Mouse (Mus musculus) embryonic fibroblast, embryonic 13.5 days (primary cell): ENCODE measurements around the gene Unc45a. TPM values are rescaled to one million over a fixed set of nuclear protein-coding genes. Genes with fewer than 3 reads are reported as not detected.
A peak's percentile ranks its signal among the peaks of the same experiment; 100 is the strongest.

ENCODE experiments used
- H3K27ac ChIP-seq: 2 replicates; pipeline ENCODE4 v1.5.1; 2012; ENCODE audit warnings: low read length, control low read depth, inconsistent platforms; ENCODE audit not compliant: insufficient read depth
- H3K4me1 ChIP-seq: 2 replicates; pipeline ENCODE4 v1.6.1; 2011; ENCODE audit warnings: low read length; ENCODE audit not compliant: control insufficient read depth, insufficient read depth
- H3K4me3 ChIP-seq: 2 replicates; pipeline ENCODE4 v1.5.1; 2011; ENCODE audit warnings: mild to moderate bottlenecking, control low read depth, low read length; ENCODE audit not compliant: insufficient read depth
- CTCF ChIP-seq: IDR thresholded peaks from 2 replicates; pipeline ENCODE4 v1.5.1; 2011; ENCODE audit warnings: mild to moderate bottlenecking, control low read depth, low read length, moderate library complexity, borderline replicate concordance; ENCODE audit not compliant: insufficient read depth
- POLR2A ChIP-seq: IDR thresholded peaks from 2 replicates; pipeline ENCODE4 v1.6.1; 2011; ENCODE audit warnings: low read depth, mild to moderate bottlenecking, control low read depth, low read length, moderate library complexity
- polyA plus RNA-seq: library from polyadenylated mRNA; stranded (reverse); fragments of >200 nt; gene quantifications from 2 replicates; pipeline ENCODE4 v1.2.4, GENCODE M21; 2011; ENCODE audit warnings: low read depth; ENCODE audit not compliant: missing spikeins, insufficient read length

Gene Unc45a
- polyA plus RNA-seq, 1 experiment: 34.4 TPM

DNA sequence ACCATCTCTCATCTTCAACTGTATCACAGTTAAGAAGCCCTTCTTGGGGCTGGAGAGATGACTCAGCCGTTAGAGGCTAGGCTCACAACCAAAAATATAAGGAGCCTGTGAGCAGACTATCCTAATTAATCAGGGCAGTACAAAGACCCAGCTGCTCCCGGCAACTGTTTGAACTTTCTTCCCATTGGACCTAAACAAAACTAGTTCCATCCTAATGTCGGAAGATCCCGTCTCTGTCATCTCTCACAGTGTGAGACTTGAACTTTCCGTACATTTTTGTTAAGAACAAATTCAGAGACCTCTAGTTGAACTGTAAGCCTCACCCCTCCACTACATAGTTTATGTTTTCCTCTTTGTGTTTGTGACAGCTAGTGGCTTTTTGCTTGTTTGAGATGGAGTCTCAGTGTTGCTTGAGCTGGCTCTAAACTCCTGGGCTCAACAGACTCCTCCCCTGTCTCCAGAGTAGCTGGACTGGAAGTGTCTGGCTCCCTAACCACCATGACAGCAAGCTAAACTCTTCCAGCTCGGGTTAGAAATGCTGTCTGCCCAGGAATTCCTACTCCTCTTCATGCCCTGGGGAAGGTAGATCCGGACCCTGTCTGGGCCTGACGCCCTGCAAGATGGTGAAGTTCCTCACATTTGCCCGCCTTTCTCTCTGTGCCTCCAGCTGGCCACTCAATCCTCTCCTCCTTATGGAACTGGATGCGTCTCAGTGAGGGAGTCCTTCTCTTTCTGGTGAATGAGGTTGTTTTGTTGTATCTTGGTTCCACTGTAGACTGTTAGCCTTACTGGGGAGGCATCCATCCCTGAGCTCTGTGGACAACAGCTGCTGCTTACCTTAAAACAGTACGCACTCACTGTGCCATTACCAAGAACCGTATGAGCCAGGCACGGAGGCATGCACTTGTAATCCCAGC is 7.1 kb upstream of the Unc45a start:
- 0 out of 2 replicates have a peak overlapping the region, but pooled peaks have one; percentile 25 for H3K27ac ChIP-seq

DNA sequence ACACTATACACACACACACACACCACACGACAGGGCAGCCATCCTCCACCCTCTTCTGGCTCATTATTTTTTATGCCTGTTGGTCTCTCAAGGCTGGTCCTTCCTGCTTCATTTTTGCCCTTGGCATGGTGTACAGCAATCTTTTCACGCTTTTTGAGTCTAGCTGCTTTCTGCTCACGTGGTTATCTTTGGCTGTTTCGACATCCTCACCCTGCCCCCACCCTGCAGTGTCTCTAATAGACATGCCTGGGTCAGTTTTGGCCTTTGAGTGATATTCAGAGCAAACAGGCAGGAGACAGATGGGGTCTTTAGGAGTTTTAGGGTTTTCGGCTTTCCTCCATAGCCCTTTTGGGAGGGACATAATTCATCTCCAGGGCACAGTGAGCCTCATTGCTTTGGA is 6.0 kb upstream of the Unc45a start:
- no peak overlapping the region for H3K4me3 ChIP-seq
- no peak for TF ChIP-seq POLR2A
- TF ChIP-seq CTCF: no peak
- no peak overlapping the region for H3K27ac ChIP-seq
- H3K4me1 ChIP-seq: peaks cover 13% of the 10 kb centered on the region

More for the DNA sequence above, 7.1 kb upstream of the Unc45a start:
- H3K4me3 ChIP-seq: no peak overlapping the region
- peaks cover 13% of the 10 kb centered on the region for H3K4me1 ChIP-seq
- no peak for TF ChIP-seq POLR2A
- no peak for TF ChIP-seq CTCF

DNA sequence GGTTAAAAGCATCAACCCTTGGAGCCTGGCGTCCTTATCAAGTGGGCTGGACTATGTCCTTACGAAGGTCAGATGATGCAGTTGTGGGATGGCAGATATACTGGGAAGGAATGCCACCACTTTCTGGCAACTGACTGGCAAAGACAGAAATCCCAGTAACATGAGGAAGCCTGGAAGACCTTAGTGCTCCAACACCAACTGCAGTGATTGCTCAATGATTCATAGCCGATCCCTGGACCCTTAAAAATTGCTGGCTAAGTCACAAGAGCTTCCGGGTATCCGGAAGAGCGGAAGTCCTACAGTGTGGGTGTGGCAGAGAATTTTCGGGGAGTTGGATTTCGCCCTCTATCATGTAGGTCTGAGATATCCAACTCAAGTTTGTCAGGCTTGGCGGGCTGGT is 5.4 kb upstream of the Unc45a start:
- Histone ChIP-seq H3K4me3 (no peak overlapping the region), H3K4me1 (peaks cover 13% of the 10 kb centered on the region), H3K27ac (no peak overlapping the region)
- TF ChIP-seq POLR2A (no peak), CTCF (no peak)

DNA sequence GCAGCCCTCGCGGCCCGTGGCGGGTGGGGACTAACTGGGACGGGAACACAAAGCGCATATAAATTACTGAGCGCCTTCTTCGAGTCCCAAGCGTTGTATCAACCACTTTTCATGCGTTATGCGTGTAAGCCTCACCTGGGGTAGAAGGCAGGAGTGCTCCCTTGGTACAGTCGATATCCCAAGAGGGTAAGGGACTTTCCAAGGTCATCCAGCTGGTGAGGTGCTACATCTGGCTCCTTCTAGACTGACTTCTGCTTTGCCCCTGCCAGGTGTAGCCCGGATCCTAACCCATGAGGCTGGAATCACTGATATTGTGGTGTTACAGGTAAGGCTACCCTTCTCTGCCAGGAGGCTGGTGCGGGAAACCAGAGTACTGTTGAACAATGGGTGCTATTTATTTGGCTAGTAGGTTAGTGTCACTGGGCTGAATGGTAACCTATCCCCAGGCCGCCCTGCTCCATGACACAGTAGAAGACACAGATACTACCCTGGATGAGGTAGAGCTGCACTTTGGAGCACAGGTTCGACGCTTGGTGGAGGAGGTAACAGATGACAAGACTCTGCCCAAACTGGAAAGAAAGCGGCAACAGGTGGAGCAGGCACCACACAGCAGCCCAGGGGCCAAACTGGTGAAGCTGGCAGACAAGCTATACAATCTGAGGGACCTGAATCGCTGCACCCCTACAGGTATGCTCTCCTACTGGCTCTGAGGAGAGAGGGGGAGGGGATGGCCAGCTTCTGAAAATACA is 2.6 kb upstream of the Unc45a start:
- H3K27ac ChIP-seq: no peak overlapping the region
- peaks cover 16% of the 10 kb centered on the region for H3K4me1 ChIP-seq
- TF ChIP-seq CTCF (no peak), POLR2A (no peak)

DNA sequence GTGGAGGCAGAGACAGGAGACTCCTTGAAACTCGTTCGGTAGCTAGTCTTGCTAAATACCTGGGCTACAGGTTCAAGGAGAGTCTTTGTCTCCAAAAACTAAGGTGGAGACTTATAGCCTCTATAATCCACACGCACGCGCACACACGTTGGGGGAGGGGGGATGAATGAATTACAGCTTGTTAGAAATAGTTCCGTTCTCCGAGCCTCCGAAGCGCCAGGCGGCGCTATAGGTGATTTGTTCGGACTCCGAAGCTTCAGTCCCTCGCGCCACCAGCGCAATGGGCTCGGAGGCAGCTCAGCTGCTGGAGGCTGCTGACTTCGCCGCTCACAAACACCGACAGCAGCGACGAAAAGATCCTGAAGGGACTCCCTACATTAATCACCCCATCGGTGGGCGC is 2.1 kb upstream of the Unc45a start, which contains the start of gene Hddc3:
TSS of gene Hddc3 (plus strand) at position 247 of the 400 bp plus-strand sequence.
- TF ChIP-seq POLR2A (peak; percentile 92), CTCF (0 out of 2 replicates have a peak, but pooled peaks have one; percentile 22)
- H3K27ac ChIP-seq: no peak within 1 kb of the TSS
- peaks cover 14% of the 10 kb centered on the region for H3K4me1 ChIP-seq
- H3K4me3 ChIP-seq: peak within 1 kb of the TSS; percentile 49

More for the DNA sequence above, 2.6 kb upstream of the Unc45a start:
- peak overlapping the region; percentile 49 for H3K4me3 ChIP-seq

DNA sequence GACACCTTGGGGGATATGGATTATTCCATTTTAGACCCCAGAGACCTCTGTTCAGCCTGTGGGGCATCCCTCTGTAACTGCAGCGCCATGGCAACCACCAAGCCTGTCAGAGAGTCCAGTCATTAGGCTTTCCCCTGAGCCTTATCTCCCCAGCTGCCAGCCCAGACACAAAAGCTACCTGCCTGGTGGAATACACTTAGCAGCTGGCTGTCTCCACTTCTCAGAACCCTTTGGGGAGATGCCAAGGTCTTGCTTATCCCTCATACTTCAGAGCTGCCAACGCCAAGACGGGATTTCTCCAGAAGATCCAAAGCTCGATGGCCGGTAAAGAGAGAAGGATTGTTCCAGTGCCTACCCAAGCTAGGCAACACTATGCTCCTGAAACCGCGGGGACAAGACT is 988 bp upstream of the Unc45a start:
- TF ChIP-seq POLR2A (no peak), CTCF (no peak)
- Histone ChIP-seq H3K4me3 (no peak overlapping the region), H3K27ac (no peak overlapping the region), H3K4me1 (peaks cover 6% of the 10 kb centered on the region)

DNA sequence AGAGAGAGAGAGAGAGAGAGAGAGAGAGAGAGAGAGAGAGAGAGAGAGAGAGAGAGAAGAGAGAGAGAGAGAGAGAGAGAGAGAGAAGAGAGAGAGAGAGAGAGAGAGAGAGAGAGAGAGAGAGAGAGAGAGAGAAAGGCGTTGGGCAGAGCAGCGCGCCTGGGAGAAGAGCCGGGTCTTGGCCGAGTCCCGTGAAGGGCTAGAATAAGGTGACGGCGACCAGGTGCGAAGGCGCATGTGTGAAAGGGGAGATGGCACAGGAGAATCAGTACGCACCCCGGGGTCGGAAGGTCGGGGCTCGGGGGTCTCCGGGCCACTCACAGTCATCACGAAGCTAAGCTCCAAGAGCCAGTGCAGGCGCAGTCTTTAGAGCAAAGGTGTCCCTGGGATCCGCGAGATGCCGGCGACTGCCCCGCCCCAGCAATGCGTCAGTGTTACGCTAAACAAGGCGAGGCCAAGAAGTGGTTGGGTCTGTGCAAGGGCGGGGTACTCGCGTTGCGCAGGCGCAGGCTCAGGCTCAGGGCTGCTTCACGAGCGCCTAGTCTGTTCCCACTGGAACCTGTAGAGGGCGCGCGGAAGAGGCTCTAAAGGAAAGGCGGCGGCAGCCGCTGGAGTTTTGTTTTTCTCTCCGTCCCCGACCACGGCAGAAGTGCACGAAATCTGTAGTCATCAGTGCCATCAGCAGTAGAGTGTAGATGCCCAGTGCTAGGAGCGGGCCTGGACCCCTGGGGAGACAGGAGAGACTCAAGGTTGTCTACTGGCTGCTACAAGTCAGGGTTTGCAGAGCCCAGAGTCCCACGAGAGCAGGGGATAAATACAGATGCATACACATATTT is 794 bp downstream of the Unc45a start:
- peak overlapping the region; percentile 48; the same call in 1 of the 2 replicates for H3K27ac ChIP-seq
- TF ChIP-seq POLR2A (peak; percentile 82), CTCF (0 out of 2 replicates have a peak, but pooled peaks have one; percentile 13)
- H3K4me3 ChIP-seq: peak overlapping the region; percentile 82

DNA sequence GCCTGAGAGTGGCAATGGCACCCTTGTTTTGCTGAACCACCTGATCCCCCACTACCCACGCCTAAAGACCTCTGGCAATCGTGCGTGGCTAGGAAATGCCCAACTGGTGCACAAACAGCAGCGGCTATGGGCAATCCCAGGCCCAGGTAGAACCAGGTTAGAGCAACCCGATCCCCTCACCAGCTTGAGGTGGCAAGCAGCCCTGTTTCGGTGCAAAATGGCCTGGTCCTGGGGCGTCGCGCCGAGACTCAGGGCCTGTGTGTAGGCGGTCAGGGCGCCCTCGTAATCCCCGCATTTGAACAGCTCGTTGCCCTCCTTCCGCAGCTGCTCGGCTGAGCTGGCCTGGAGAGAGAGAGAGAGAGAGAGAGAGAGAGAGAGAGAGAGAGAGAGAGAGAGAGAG is 1.4 kb downstream of the Unc45a start:
- Histone ChIP-seq H3K4me1 (peaks cover 6% of the 10 kb centered on the region), H3K4me3 (peak overlapping the region; percentile 82), H3K27ac (no peak overlapping the region)
- no peak for TF ChIP-seq POLR2A
- TF ChIP-seq CTCF: no peak

More for the DNA sequence above, 794 bp downstream of the Unc45a start:
- H3K4me1 ChIP-seq: peaks cover 6% of the 10 kb centered on the region

DNA sequence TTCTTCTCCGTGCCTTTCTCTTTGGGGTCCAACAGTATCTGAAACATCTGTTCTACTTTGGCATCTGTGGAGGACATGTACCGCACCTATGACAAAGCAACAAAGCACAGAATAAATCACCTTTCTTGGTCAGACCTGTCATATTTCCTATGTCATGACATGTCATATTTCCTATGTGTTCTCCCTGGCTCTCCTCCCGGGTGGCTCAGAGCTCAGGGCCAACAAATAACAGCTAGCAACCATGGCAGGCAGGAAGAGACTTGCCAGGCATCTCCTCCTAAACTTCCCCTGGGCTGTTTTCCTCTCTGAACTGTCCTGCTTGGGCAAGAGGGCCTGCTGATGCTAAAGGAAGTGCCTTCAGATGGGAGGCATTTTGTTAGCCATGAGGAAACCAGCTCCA is 3.9 kb downstream of the Unc45a start:
- Histone ChIP-seq H3K4me3 (no peak overlapping the region), H3K4me1 (peaks cover 6% of the 10 kb centered on the region), H3K27ac (no peak overlapping the region)
- TF ChIP-seq CTCF (no peak), POLR2A (no peak)
